Mouse (Mus musculus): ENCODE data around the gene Olfr1115.

DNA sequence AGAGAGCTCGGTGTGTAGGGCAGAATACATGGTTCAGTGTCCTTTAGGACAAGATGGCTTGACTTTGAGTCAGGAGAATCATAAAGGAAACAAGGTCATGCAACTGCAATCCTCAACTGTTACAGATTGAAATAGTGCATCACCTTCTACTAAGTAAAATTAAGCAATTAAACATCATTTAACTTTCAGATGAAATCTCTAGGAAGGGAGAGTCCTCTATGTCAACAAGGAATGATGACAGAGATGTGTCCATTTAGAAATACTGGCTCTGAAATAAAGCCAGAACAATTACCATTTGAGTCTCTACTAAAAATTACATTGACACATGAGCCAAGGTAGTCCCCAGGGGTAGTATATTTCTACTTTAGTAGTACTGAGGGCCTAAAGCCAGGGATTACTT, 19.4 kb downstream of the Olfr1115 start, which contains the start of gene Olfr1116:
- no peak for TF ChIP-seq CTCF (IDR thresholded peaks at IDR 0.05; ENCODE audit: control insufficient read depth, insufficient read depth, insufficient read length)
- TF ChIP-seq USF1 (IDR thresholded peaks at IDR 0.05; ENCODE audit: low read depth) = no peak
- no peak for TF ChIP-seq MAX (IDR thresholded peaks at IDR 0.05)
- no peak for TF ChIP-seq MYOD1 (IDR thresholded peaks at IDR 0.05; ENCODE audit: control insufficient read depth, insufficient read length, low read depth)
- no peak for TF ChIP-seq CEBPB (IDR thresholded peaks at IDR 0.05; ENCODE audit: low read depth)
